Mouse (Mus musculus) ovary, postnatal 14 days (tissue): ENCODE measurements around the gene Stk32b.

ENCODE experiments used
- DNase-seq: peaks from one replicate; pipeline ENCODE4 v3.0.0; 2022; ENCODE audit warnings: low spot score

The Stk32b gene

GRCm38 (mm10) chr5:37716505-37717372, at the start of gene Stk32b:
Gene Stk32b, minus strand, starts transcription at chr5:37717171.
- peak; percentile 9 for DNase-seq

DNA sequence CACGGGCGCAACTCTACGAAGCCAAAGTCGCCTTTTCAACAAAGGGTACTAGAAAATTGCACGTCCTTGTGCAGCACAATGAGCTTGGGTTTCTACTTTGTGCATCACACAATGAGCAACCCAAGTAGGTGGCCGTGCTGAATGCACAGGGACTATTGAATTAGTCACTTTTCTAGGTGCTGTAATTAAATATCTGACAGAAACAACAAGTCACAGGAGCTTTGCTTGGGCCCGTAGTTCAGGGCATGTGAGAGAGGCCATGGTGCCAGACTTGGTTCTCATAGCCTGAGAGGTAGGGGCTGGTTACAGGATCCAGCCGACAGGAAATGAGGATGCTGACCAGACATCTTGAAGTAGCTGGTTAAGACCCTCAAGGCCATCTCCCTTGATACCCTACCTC, 48.9 kb upstream of the Stk32b start:
- no peak for DNase-seq

DNA sequence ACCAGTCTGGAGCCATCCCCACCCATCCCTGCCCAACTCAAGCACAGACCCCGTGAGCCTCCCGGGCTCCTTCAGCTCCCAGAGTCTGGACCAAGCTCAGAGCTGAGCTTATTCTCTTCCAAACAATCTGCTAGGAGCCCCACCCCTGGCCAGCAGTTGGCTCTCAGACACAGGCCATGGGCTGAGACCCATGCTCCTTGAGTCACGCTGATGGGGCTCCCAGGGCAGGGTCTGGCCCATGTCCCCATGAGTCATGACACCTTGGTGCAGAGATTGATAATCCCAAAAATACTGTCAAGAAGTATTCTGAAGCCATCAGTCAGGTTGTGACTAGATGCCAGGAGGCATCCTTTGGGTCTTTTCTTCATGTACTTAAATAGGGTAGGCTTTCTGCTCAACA, 45.1 kb upstream of the Stk32b start:
- no peak for DNase-seq

- no peak for DNase-seq
These were observed 36.4 kb upstream of the Stk32b start for GRCm38 (mm10) chr5:37753366-37753765.

DNA sequence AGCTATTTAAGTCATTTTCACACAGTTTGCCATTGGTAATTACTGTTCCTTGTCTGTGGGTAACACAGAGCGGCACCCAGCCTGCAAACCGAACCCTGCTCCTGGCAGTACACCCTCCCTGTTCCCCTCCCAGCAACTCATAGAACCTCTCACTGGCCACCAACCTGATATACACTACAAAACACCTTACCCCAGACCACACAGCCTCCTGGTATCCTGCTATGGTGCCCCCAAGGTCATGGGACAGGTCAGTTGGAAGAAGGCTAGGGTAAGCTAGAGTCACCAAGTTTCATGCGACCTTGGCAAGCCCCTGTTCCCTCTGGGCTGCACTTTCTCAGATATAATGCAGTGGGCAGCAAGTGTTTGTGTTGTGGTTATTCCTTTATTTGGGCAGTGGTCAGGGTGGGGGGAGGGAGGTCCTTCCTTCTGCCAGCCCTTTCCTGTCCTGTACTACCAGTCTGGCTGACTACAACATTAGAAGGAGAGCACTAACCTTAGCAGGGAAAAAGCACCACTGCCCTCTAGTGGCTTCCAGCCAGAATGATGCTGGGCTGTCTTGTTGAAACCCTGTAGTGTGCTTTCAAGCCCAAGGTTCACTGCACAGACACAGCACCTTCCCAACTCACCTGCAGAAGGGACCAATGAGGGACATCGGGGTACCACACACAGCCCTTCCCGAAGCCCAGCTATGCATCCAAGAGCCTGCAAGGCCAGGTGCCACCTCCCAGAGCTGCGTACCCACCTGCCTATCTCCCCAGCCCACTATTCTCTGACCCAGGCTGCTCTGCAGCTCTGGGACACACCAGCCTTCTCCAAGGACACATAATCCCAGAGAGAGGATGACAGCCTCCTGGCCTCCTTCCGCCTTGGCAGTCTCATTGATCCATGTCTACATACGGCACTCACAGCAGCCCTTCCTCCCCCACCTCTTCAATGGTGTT, 35.3 kb upstream of the Stk32b start:
- DNase-seq, result peak; percentile 52

DNA sequence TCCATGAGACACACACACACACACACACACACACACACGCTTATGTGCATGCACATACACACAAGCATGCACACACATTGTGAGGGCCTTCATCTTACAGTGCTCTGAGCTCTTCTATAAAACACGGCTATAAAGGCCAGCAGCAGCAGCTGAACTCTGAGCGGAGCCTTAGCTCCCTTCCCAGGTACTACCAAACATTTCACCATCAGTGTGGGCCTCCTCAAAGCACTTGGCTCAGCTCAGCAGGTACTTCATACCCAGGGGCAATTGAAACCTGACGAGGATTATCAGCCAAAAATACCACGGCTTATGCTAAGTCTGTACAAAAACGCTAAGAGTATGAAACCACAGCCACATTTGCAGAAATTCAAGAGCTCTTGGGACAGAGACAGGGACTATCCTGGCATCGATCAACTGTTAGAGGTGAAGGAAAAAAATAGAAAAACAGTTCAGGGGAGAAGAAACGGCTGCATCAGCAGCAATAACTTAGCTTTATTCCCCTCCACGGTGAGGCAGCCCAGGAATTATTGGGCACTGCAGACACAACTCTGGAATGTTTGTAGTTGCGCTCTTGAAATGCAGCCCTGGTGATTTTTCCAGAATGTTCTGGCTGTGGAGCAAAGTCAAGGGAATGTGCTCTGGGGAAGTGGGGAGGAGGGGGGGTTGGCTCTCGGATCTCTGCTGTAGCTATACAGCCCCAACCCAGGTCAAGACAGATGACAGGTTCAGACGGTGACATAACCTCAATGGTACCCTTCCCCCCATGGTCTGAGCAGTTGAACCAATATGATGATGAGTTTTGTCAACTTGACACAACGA, 27.1 kb upstream of the Stk32b start:
- no peak for DNase-seq

DNA sequence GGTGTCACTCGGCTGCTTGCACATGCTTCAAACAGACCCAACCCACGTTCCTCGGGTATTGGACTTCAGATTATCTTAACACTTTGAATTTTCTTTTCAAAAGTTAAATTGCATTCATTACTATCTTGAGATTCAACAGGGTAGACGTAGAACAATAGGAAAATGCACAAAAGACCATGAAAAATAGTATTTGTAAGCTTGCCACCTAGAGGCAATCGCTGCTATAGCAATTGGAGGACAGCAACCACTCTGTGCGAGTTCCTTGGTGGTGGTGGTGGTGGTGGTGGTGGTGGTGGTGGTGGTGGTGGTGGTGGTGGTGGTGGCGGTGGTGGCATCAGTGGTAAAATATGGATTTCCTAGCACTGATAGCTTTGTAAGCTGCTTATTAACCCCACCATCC, 19.2 kb upstream of the Stk32b start:
- DNase-seq, result no peak

DNA sequence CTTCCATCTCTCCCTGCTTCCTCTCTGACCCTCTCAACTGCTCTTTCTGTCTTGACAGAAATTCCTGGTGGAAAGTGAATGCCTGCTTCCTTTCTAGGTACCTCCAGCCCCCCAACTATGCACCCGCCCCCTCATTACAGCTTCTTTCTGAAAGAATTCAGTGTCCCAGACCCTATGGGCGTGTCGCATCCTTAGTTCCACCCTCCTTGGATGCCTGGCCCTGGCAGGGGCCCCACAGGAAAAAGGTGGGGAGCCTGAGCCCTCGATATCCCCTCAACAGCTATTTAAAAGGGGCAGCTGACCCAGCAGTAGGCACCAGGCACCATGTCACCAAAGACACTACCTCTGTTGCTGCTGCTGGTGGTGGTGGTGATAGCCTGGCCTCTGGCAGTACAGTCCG, 18.3 kb upstream of the Stk32b start, which contains the start of gene Cytl1:
Gene Cytl1, plus strand, starts transcription at position 296 of the 400 bp plus-strand sequence.
- no peak for DNase-seq

GRCm38 (mm10) chr5:37730781-37731180, 13.8 kb upstream of the Stk32b start:
- no peak for DNase-seq

DNA sequence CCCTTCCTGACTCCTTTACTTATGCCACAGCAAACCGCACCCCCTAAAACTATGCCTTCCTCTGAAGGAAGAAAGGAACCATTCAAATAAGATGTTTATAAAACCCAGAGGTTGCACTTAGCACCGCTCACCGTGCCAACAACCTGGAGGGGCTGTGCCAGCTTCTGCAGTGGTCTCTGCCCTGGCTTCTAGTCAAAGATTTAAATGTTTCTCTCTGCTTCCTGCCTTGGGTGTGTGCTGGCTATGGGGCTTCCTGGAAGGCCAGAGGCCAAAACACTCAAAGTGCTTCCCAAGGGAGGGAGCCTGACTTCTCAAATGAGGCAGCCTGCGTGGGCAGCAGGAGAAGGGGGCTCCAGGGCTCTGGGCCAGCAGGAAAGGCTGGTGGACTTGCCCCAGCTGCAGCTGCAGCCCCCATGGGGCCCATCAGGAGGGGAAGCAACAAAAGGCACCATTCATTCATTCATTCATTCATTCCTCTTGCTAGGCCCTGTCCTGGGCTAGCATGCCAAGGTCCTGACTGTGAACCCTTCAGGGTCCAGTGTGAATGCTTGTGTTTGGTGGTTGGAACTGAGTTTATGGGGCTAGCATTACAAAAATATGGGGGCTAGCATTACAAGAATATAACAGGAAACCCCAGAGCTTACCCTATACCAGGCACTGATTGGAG, 8.4 kb upstream of the Stk32b start:
- DNase-seq, result no peak

- no peak for DNase-seq
These were observed 3.7 kb upstream of the Stk32b start for GRCm38 (mm10) chr5:37720670-37721069.

GRCm38 (mm10) chr5:37717384-37717963, 503 bp upstream of the Stk32b start:
- DNase-seq, result peak; percentile 28

DNA sequence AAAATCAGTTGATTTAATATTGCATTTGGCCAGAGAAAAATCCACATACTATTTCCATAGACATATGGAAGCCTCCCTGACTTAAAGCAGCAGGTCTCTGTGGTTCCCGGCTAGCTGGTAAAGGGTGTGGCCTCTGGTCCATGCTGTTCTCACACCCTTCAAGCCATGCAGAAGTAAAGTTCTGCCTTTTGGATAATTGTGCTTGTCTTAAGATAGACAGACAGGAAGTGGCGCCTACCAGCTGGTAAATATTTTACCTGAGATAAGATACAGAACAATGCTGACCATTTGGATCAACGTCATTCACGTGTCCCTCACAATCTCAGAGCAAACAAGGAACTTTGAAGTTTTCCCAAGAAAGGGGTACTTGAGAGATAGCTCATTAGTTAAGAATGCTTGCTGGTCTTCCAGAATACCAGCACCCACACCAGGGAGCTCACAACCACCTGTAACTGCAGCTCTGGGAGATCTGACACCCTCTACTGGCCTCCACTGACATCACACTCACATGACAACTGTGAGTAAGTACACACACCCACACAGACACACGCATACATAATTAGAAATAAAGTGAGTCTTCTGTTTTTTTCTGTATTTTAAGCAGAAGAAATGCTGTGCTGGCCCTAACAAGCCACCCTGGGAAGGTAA, 7.6 kb downstream of the Stk32b start:
- no peak for DNase-seq

DNA sequence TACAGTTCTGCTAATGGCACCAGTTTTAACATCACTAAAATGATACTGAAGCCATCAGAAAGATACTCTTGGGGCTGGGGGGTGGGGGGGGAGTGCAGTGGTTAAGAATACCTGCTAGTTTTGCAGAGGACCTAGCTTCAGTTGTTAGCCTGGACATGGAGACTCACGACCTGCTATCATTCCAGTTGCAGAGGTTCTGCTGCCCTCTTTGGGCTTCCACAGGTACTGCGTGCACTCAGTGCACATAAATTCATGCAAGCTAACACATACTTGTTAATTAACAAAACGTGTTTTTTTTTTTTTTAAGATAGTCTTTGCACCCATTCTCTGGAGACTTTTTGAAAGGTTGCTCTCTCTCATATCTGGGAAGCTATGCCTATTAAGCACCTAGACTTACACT, 8.8 kb downstream of the Stk32b start:
- DNase-seq, result no peak

GRCm38 (mm10) chr5:37704962-37705361, 12.0 kb downstream of the Stk32b start:
- no peak for DNase-seq

DNA sequence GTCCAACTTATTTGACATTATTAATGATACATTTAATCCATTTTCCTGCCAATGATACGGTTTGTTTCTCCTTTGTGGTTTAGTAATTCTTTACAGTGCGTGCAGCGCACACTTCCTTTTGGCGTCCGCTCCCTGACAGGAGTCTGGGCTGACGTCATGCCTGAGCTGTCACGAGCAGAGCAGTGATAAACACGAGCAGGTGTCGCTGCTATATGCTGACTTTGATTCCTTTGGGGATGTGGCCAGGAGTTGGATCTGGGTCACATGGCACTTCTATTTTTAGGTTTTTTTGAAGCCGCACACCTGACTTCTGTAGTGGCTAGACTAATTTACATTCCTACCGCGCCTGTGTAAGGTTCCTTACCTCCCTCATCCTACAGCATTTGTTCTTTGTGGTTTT, 17.2 kb downstream of the Stk32b start:
- DNase-seq, result no peak

- no peak for DNase-seq
These were observed 19.7 kb downstream of the Stk32b start for GRCm38 (mm10) chr5:37697286-37697685.

DNA sequence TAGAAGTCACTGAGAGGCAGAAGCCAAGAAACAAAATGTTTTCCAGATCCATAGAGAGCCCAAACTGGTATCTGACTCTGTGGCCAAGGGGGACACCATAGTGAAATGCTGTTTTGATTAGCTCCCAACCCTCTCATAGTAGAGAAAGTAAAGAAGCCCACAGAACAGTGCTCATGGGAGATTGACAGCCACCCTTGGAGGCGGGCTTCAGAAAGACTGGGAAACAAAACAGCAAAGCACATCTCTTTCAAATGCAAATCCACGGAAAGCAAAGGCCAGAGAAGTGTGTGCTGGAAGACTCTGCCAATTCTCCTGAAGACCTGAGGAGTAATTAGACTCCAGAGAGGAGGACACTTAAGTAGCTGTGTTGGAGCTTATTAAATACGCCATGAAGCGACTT, 21.2 kb downstream of the Stk32b start:
- no peak for DNase-seq

- DNase-seq, result no peak
These were observed 24.2 kb downstream of the Stk32b start for GRCm38 (mm10) chr5:37692759-37693158.

DNA sequence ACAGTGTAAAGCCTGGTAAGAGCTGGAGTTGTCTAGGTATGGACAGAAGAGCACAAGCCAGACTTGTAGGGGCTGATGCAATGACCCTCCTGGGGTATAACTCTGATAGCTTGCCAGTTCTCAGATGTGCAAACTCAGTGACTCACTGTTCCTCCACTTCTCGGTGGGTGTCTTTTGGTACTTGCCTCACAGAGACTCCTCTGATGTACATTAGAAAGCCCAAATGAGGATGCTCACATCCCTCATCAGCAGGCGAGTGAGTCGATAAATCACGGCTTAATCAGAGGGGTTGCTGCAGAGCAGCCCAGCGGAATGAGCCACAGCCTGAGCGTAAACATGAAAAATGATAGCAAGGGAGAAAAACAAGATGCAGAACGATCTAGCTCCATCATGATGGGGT, 46.2 kb downstream of the Stk32b start:
- DNase-seq, result no peak

- no peak for DNase-seq
These were observed 52.0 kb downstream of the Stk32b start for GRCm38 (mm10) chr5:37664962-37665361.
